Mouse (Mus musculus): ENCODE data around the gene Ppp1r1b. TPM values are rescaled to one million over a fixed set of nuclear protein-coding genes. Genes with fewer than 3 reads are reported as not detected.

Gene Ppp1r1b
- polyA plus RNA-seq, 1 experiment from 2014 or later, result 69.7 TPM

Other genes with a start within 250 kb of the Ppp1r1b start
- 28.0 and 32.1 TPM in 2 replicates for gene Fbxl20, start 198.0 kb upstream of the Ppp1r1b start, polyA plus RNA-seq (2015; fragmentation: Nextera tagmentation; extraction: Ambion mirVana)
- 67.7 and 75.3 TPM in 2 replicates for gene Med1, start 155.1 kb upstream of the Ppp1r1b start, polyA plus RNA-seq (2015; fragmentation: Nextera tagmentation; extraction: Ambion mirVana)
- gene Cdk12, start 145.3 kb upstream of the Ppp1r1b start, polyA plus RNA-seq (2015; fragmentation: Nextera tagmentation; extraction: Ambion mirVana), result 11.6 and 12.3 TPM in 2 replicates
- gene Neurod2, start 18.8 kb upstream of the Ppp1r1b start, polyA plus RNA-seq (2015; fragmentation: Nextera tagmentation; extraction: Ambion mirVana), result 110 and 133 TPM in 2 replicates
- 52.8 and 56.3 TPM in 2 replicates for gene Stard3, start 10.0 kb downstream of the Ppp1r1b start, polyA plus RNA-seq (2015; fragmentation: Nextera tagmentation; extraction: Ambion mirVana)
- gene Tcap, start 35.4 kb downstream of the Ppp1r1b start, polyA plus RNA-seq (2015; fragmentation: Nextera tagmentation; extraction: Ambion mirVana), result 0.23 and 0.26 TPM in 2 replicates
- gene Pnmt, start 38.0 kb downstream of the Ppp1r1b start, polyA plus RNA-seq (2015; fragmentation: Nextera tagmentation; extraction: Ambion mirVana), result 0.21 and 0.86 TPM in 2 replicates
- gene Pgap3, start 52.1 kb downstream of the Ppp1r1b start, polyA plus RNA-seq (2015; fragmentation: Nextera tagmentation; extraction: Ambion mirVana), result 7.4 and 9.4 TPM in 2 replicates
- gene Erbb2, start 64.1 kb downstream of the Ppp1r1b start, polyA plus RNA-seq (2015; fragmentation: Nextera tagmentation; extraction: Ambion mirVana), result 4.9 and 6.2 TPM in 2 replicates
- 243 and 253 TPM in 2 replicates for gene Mien1, start 90.6 kb downstream of the Ppp1r1b start, polyA plus RNA-seq (2015; fragmentation: Nextera tagmentation; extraction: Ambion mirVana)
- gene Grb7, start 98.0 kb downstream of the Ppp1r1b start, polyA plus RNA-seq (2015; fragmentation: Nextera tagmentation; extraction: Ambion mirVana), result 0.51 and 0.70 TPM in 2 replicates
- gene Ikzf3, start 197.6 kb downstream of the Ppp1r1b start, polyA plus RNA-seq (2015; fragmentation: Nextera tagmentation; extraction: Ambion mirVana), result not detected in 2 replicates
- gene Zpbp2, start 202.7 kb downstream of the Ppp1r1b start, polyA plus RNA-seq (2015; fragmentation: Nextera tagmentation; extraction: Ambion mirVana), result 0.25 TPM in 1 of 2 replicates, not detected in the other
- gene Ormdl3, start 239.0 kb downstream of the Ppp1r1b start, polyA plus RNA-seq (2015; fragmentation: Nextera tagmentation; extraction: Ambion mirVana), result 122 and 127 TPM in 2 replicates
- not detected in 2 replicates for gene Lrrc3c, start 249.9 kb downstream of the Ppp1r1b start, polyA plus RNA-seq (2015; fragmentation: Nextera tagmentation; extraction: Ambion mirVana)

Data from forebrain, embryonic 16.5 days (tissue).